Mouse (Mus musculus) CH12.LX (cell line): Measurements from ENCODE around the gene Higd1a. TPM values are rescaled to one million over a fixed set of nuclear protein-coding genes. Genes with fewer than 3 reads are reported as not detected.

Source experiments
- DNase-seq: peaks from one replicate; pipeline ENCODE4 v3.0.0-alpha.2; 2013; ENCODE audit errors: extremely low read depth
- H3K27ac ChIP-seq: 2 replicates; pipeline ENCODE4 v1.5.1; 2012; ENCODE audit warnings: low read depth, mild to moderate bottlenecking, control low read depth, moderate library complexity; ENCODE audit not compliant: insufficient read depth
- H3K27me3 ChIP-seq: replicated peaks from 2 replicates; pipeline ENCODE3; 2012; ENCODE audit warnings: inconsistent platforms
- H3K36me3 ChIP-seq, 2 experiments: replicated peaks in 1 of 2; 2 replicates each; pipeline versions ENCODE3 to v1.6.1; 2012; ENCODE audit warnings: inconsistent platforms in 1 of 2, low read length in 1 of 2, mild to moderate bottlenecking in 1 of 2, mixed read lengths in 1 of 2, moderate library complexity in 1 of 2; ENCODE audit not compliant: control insufficient read depth in 1 of 2, insufficient read depth in 1 of 2
- H3K4me1 ChIP-seq, 2 experiments: 2 replicates each; pipeline ENCODE4 v1.6.1; 2012; ENCODE audit warnings: inconsistent platforms in 1 of 2, moderate library complexity in 1 of 2; ENCODE audit not compliant: insufficient read depth in 2 of 2, control insufficient read depth in 1 of 2
- H3K4me2 ChIP-seq: 2 replicates; pipeline ENCODE4 v1.6.1; 2012; ENCODE audit warnings: low read depth, mild to moderate bottlenecking, control low read depth; ENCODE audit not compliant: poor library complexity, insufficient read depth, severe bottlenecking
- H3K4me3 ChIP-seq, 3 experiments: fragments of 150-350 bp in 1 of 3; sonication (generic) in 1 of 3; replicated peaks in 1 of 3; 2 replicates each; pipeline versions ENCODE3 to v1.5.1; 2011 to 2012; ENCODE audit warnings: low read depth in 2 of 3, low read length in 2 of 3, mild to moderate bottlenecking in 2 of 3, moderate library complexity in 2 of 3, control low read depth in 1 of 3, improper control_type of control experiment in 1 of 3, inconsistent platforms in 1 of 3, mixed read lengths in 1 of 3; ENCODE audit not compliant: poor library complexity in 1 of 3
- H3K79me2 ChIP-seq: replicated peaks from 2 replicates; pipeline ENCODE4 v1.6.1; 2012; ENCODE audit warnings: mild to moderate bottlenecking, moderate library complexity; ENCODE audit not compliant: control insufficient read depth, poor library complexity, insufficient read depth, severe bottlenecking; ENCODE audit errors: extremely low read depth
- H3K9ac ChIP-seq: 2 replicates; pipeline ENCODE4 v1.6.1; 2012; ENCODE audit warnings: low read depth, mild to moderate bottlenecking, control low read depth, moderate library complexity; ENCODE audit not compliant: insufficient read depth
- H3K9me3 ChIP-seq: replicated peaks from 2 replicates; pipeline ENCODE3; 2012; ENCODE audit warnings: low read length, inconsistent platforms, mixed read lengths
- CHD1 ChIP-seq: IDR thresholded peaks from 2 replicates; pipeline ENCODE4 v1.6.1; 2012; ENCODE audit warnings: low read depth, low read length, improper control_type of control experiment, inconsistent platforms
- CHD2 ChIP-seq: IDR thresholded peaks from 2 replicates; pipeline ENCODE4 v1.6.1; 2011; ENCODE audit warnings: low read length, improper control_type of control experiment
- E2F4 ChIP-seq: IDR thresholded peaks from 2 replicates; pipeline ENCODE4 v1.6.1; 2011; ENCODE audit warnings: low read depth, low read length, improper control_type of control experiment; ENCODE audit not compliant: insufficient replicate concordance
- ELF1 ChIP-seq: IDR thresholded peaks from 2 replicates; pipeline ENCODE4 v1.6.1; 2014; ENCODE audit warnings: low read depth, mild to moderate bottlenecking, inconsistent platforms, low read length, improper control_type of control experiment
- EP300 ChIP-seq: IDR thresholded peaks from 2 replicates; pipeline ENCODE4 v1.6.1; 2011; ENCODE audit warnings: low read length, improper control_type of control experiment
- ETS1 ChIP-seq: conservative IDR thresholded peaks from 2 replicates; pipeline ENCODE4 v1.6.1; 2012; ENCODE audit warnings: low read depth, mild to moderate bottlenecking, inconsistent platforms, low read length, improper control_type of control experiment, moderate library complexity
- GABPA ChIP-seq: IDR thresholded peaks from 2 replicates; pipeline ENCODE4 v1.6.1; 2012; ENCODE audit warnings: low read depth, low read length, improper control_type of control experiment, inconsistent platforms; ENCODE audit not compliant: insufficient replicate concordance
- JUND ChIP-seq: conservative IDR thresholded peaks from 2 replicates; pipeline ENCODE4 v1.6.1; 2011; ENCODE audit warnings: low read depth, low read length, improper control_type of control experiment
- MAFK ChIP-seq: IDR thresholded peaks from 2 replicates; pipeline ENCODE4 v1.6.1; 2011; ENCODE audit warnings: low read length, improper control_type of control experiment; ENCODE audit not compliant: insufficient replicate concordance
- MAX ChIP-seq: IDR thresholded peaks from 2 replicates; pipeline ENCODE4 v1.6.1; 2011; ENCODE audit warnings: low read length, improper control_type of control experiment
- MAZ ChIP-seq: IDR thresholded peaks from 2 replicates; pipeline ENCODE4 v1.6.1; 2012; ENCODE audit warnings: low read depth, mild to moderate bottlenecking, inconsistent platforms, low read length, improper control_type of control experiment, moderate library complexity
- MEF2A ChIP-seq: IDR thresholded peaks from 2 replicates; pipeline ENCODE4 v1.6.1; 2014; ENCODE audit warnings: low read depth, mild to moderate bottlenecking, inconsistent platforms, low read length, improper control_type of control experiment, borderline replicate concordance
- POLR2AphosphoS2 ChIP-seq: IDR thresholded peaks from 2 replicates; pipeline ENCODE4 v1.6.1; 2011; ENCODE audit warnings: low read depth, low read length, improper control_type of control experiment
- RAD21 ChIP-seq: IDR thresholded peaks from 2 replicates; pipeline ENCODE4 v1.6.1; 2011; ENCODE audit warnings: low read depth, mild to moderate bottlenecking, low read length, improper control_type of control experiment, moderate library complexity
- RCOR1 ChIP-seq: conservative IDR thresholded peaks from 2 replicates; pipeline ENCODE4 v1.6.1; 2012; ENCODE audit warnings: low read depth, mild to moderate bottlenecking, inconsistent platforms, low read length, improper control_type of control experiment
- SMC3 ChIP-seq: IDR thresholded peaks from 2 replicates; pipeline ENCODE4 v1.6.1; 2011; ENCODE audit warnings: low read depth, low read length, improper control_type of control experiment
- UBTF ChIP-seq: IDR thresholded peaks from 2 replicates; pipeline ENCODE4 v1.6.1; 2012; ENCODE audit warnings: low read depth, mild to moderate bottlenecking, inconsistent platforms, low read length, improper control_type of control experiment, moderate library complexity
- USF2 ChIP-seq: conservative IDR thresholded peaks from 2 replicates; pipeline ENCODE4 v1.6.1; 2011; ENCODE audit warnings: low read depth, low read length, improper control_type of control experiment
- ZC3H11A ChIP-seq: IDR thresholded peaks from 2 replicates; pipeline ENCODE4 v1.6.1; 2012; ENCODE audit warnings: low read depth, mild to moderate bottlenecking, inconsistent platforms, low read length, improper control_type of control experiment
- dilution Hi-C: fragments of 300-500 bp; cut with MboI; formaldehyde crosslinking; loops from 2 replicates; pipeline ENCODE4 v1.14.3; 2020; ENCODE audit warnings: low sequenced_read_pairs; ENCODE audit not compliant: extremely low pct_unique_long_range_greater_than_20kb, extremely low pct_ligation_motif_present
- in situ Hi-C: fragments of 300-500 bp; cut with MboI; formaldehyde crosslinking; loops from 3 replicates; pipeline ENCODE4 v1.14.3; 2019; ENCODE audit warnings: low sequenced_read_pairs, low pct_ligation_motif_present, low pct_unique_long_range_greater_than_20kb, mixed read lengths
- polyA plus RNA-seq: library from polyadenylated mRNA; unstranded; fragments of >175 nt; gene quantifications from 2 replicates; pipeline ENCODE4 v1.2.1, GENCODE M21; 2012; ENCODE audit warnings: low read depth; ENCODE audit not compliant: insufficient read length
- total RNA-seq, 2 experiments: library from RNA; depleted of rRNA; stranded (reverse); fragments of 300-350 nt in 1 of 2; fragments of >200 nt in 1 of 2; gene quantifications; 2 replicates each; pipeline ENCODE4 v1.2.3; 2012 to 2014

Higd1a gene
- total and polyA plus RNA-seq, 3 experiments = 75.4 to 132 (median 93.2) TPM

DNA sequence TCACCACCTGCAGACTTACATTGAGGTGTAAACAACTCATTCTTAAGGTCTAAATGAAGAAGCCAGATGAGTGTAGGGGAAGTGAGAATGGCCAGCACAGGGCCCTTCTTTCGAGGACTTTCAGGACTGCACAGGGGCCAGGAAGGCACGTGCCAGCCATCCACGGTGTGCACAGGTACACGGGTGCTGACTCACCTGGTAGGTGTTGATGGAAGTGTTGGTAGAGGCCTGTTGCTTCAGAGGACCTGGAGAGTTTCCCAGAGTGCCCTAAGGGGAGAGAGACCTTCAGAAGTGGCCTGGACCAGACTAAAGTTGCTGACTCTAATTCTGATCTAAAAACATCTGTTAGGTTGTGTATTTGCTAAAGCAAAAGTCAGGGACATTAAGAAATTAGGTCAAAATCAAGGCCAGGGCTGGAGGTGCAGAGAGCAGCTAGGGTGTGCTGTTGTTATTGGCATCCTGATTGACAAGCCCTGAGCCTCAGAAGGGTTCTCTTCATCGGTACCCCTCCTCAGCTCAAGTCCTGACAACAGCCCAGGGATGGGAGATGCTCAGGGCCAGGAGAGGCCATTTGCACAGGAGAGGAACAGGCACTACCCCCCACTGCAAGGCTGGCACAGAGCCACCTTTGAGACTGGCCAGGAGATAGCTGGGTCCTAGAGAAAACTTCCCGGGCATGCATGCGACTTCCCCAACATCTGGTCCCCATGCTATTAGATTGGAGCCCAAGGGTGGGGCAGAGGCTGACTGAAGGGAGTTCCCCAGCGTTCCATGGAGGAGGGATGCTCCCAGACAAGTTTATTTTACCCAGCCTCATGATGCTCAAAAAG lies 45.5 kb upstream of the Higd1a start (continued):
- TF ChIP-seq RCOR1 (peak; percentile 48; the same call in 1 of the 2 replicates), MAZ (0 out of 2 replicates have a peak, but pooled peaks have one; percentile 18), MAFK (0 out of 2 replicates have a peak, but pooled peaks have one; percentile 26), MEF2A (peak; percentile 49; the same call in 1 of the 2 replicates), USF2 (no peak)
- TF ChIP-seq, all 38 proteins: peak for 13

DNA sequence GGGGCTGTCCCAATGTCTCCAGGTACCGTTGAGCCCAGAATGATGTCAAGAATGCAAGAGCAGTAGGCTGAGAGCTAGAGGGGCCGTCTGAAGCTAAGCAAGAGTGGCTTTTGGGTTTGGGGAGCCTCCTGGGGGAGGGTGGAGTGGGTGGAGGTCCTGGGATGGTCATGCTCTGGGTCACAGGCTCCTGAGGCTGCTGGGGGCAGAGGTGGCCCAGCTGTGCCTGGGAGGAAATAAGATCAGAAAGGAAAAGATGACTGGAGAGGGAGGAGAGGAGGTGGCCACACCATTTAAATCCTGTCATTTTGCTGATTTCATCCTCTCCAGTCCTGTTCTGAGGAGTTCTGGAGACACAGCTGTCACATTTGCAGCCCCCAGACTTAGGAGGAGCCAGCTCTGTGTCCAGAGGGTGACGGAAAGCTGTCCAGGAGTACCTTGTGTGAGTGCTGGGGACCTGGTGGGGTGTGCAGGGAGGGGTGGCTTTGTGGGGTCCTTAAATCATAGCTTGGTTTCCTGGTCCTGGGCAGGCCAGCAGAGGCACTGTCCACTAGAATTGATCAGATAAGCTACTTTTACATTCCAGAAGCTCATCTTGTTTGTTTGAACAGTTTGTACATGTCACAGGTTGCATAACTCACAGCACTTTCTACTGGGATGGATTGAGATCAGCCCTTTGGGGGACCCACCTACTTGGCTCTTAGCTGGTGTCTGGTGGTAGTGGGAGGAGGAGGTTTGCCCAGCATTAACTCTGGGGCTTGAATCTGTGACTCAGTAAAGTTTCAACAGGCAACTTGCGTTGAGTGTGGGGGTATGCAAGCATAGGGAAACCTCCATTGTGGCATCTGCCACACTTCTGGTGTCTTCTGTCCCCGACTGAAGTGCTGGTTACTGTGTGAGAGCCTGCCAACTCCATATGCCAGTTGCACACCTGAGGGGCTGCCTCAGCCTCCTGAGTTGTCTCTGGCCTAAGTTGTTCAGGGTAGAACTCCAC lies 43.8 kb upstream of the Higd1a start:
- H3K27me3 ChIP-seq = no peaks in the 10 kb centered on the region
- no peak overlapping the region for H3K4me2 ChIP-seq
- in situ Hi-C loops (loop anchor here (5.0 kb wide), 1 partner anchor 35 kb away; no protein-coding TSS in a partner anchor), dilution Hi-C loops (no loop called here)
- peaks cover 70 to 97% of the 10 kb centered on the region in 2 experiments for H3K4me1 ChIP-seq
- no peaks in the 10 kb centered on the region for H3K9me3 ChIP-seq
- no peaks in the 10 kb centered on the region for H3K79me2 ChIP-seq
- peak; percentile 65 for DNase-seq
- peak overlapping the region; percentile 46 for H3K27ac ChIP-seq
- peak overlapping the region; percentile 15; the same call in 1 of the 2 replicates for H3K9ac ChIP-seq
- H3K4me3 ChIP-seq = peak overlapping the region in 2 of 3 experiments; percentile 15 to 45
- TF ChIP-seq RAD21 (no peak), ETS1 (peak; percentile 80), MAX (no peak), EP300 (peak; percentile 6; the same call in 1 of the 2 replicates)
- H3K36me3 ChIP-seq = peaks cover 0 to 10% of the 10 kb centered on the region in 2 experiments

DNA sequence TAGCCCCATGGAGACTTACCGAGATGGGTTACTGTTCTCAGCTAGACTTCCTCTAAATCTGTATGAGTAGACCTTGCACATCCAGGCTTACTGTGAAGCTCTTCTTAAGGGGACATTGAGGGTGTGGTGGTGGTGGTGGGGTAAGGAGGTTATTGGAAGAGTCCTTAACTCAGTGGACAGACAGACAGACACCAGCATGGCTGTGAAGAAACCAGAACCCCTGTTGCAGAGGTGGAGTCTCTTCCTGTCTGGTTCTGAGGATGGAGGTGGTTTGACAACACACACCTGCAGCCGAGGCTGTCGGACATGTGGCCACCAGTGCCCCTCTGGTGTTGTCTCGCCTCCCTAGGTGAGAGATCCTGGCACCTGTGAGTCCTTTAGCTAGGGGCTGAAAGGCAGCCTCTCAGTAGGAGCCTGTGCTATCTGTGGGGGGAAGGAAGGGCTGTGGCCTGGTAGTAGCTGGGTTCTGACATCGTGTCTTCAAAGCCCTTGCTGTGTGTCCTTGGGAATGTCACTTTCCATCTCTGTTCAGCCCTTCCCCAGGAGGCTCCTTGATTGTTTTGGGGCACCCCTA lies 42.2 kb upstream of the Higd1a start:
- Histone ChIP-seq H3K9me3 (no peaks in the 10 kb centered on the region), H3K27ac (no peak overlapping the region), H3K9ac (no peak overlapping the region), H3K4me1 (peaks cover 70 to 99% of the 10 kb centered on the region in 2 experiments), H3K36me3 (peaks cover 0 to 8% of the 10 kb centered on the region in 2 experiments), H3K4me3 (peak overlapping the region in 1 of 3 experiments; percentile 45), H3K27me3 (no peaks in the 10 kb centered on the region), H3K79me2 (no peaks in the 10 kb centered on the region), H3K4me2 (no peak overlapping the region)
- TF ChIP-seq E2F4 (no peak), MAFK (no peak), POLR2AphosphoS2 (no peak), GABPA (no peak), JUND (no peak), CHD2 (no peak), ELF1 (no peak), USF2 (no peak), UBTF (no peak), SMC3 (no peak), CHD1 (no peak), MEF2A (no peak), ZC3H11A (no peak)
- no peak for DNase-seq
- in situ Hi-C loops = loop anchor here (5.0 kb wide), 1 partner anchor 37 kb away; no protein-coding TSS in a partner anchor
- dilution Hi-C loops = no loop called here
